Mouse (Mus musculus) left cerebral cortex, adult 2 months (tissue): Measurements from ENCODE around the gene Vmn1r228. TPM values are rescaled to one million over a fixed set of nuclear protein-coding genes. Genes with fewer than 3 reads are reported as not detected.

Source experiments
- DNase-seq, 2 experiments: peaks; one replicate each; pipeline ENCODE4 v3.0.0; 2021 to 2022; ENCODE audit warnings: low spot score in 2 of 2, mixed read lengths in 1 of 2; ENCODE audit errors: extremely low spot score in 1 of 2
- H3K27ac ChIP-seq: fragments of 200-600 bp; 2 replicates; pipeline ENCODE4 v1.8.1; 2022
- H3K4me3 ChIP-seq: fragments of 200-600 bp; 2 replicates; pipeline ENCODE4 v1.8.1; 2022
- CTCF ChIP-seq: fragments of 200-600 bp; IDR thresholded peaks from 2 replicates; pipeline ENCODE4 v1.8.1; 2022; ENCODE audit warnings: antibody characterized with exemption, mild to moderate bottlenecking, moderate library complexity
- intact Hi-C: fragments of 180-260 bp; cut with DNase I; formaldehyde crosslinking; loops from one replicate; pipeline ENCODE4 v1.15.1; 2025
- long read RNA-seq, 2 experiments: library from polyadenylated mRNA; stranded (forward); transcript quantifications; one replicate each; pipeline ENCODE4 v2.0.0; 2021; ENCODE audit warnings: borderline mapping rate in 2 of 2
- total RNA-seq, 2 experiments: library from RNA; stranded (reverse); gene quantifications; 2 replicates each; pipeline ENCODE4 v1.2.3; 2021

Gene Vmn1r228
- not detected for total RNA-seq
- long read RNA-seq, experiment 1, result 0 reads
- long read RNA-seq, experiment 2, result 0 reads

DNA sequence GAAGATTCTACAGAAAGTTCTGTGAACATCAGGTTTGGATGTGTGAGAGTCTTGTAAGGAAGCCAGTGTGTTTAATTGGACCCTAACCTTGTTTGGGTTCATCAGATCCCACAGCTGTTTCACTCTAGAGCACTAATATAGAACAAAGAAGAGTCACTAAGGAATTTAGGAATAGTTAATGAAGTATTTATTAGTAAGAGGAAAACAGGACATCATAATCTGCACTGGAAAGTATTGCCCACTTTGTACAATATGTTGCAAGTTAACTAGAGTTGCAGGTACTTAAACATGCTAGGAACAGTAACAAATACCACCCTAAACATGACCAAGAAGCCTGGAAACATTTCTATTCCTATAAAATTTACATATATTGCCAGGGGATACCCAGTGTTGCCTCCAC is at the start of gene Vmn1r228:
TSS of gene Vmn1r228 (minus strand) at position 101 of the 400 bp plus-strand sequence.
- Histone ChIP-seq H3K4me3 (no peak within 1 kb of the TSS), H3K27ac (no peak within 1 kb of the TSS)
- no peak for TF ChIP-seq CTCF
- no peak for DNase-seq
- intact Hi-C loops, result no loop called here

- no peak for DNase-seq
- no peak within 1 kb of the TSS for H3K4me3 ChIP-seq
- intact Hi-C loops, result no loop called here
- no peak within 1 kb of the TSS for H3K27ac ChIP-seq
- TF ChIP-seq CTCF, result no peak
These were observed 25.3 kb upstream of the Vmn1r228 start, which contains the start of gene Vmn1r229 for GRCm38 (mm10) chr17:20811255-20811654. Gene Vmn1r229, plus strand, starts transcription at chr17:20811555.

DNA sequence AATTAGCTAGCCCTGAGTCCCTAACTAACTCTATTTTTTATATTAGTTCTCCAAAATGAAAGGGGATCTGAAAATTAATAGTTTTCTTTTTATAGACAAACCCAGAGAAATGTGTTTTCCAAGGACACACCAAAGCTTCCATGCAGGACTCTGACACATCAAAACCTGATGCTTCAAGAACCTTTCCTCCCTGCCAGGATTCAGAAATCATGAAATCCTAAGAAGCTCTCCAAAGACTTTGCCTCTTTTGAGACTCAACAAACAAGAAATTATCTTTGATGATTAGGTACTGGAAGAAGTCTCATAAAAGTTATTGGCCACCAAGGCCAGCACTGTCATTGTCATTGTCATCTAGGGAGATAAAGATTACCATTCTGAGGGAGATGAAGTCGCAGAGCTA is 56.4 kb downstream of the Vmn1r228 start, which contains the start of gene Vmn1r227:
TSS of gene Vmn1r227 (plus strand) at position 301 of the 400 bp plus-strand sequence.
- no peak for TF ChIP-seq CTCF
- intact Hi-C loops, result no loop called here
- Histone ChIP-seq H3K27ac (no peak within 1 kb of the TSS), H3K4me3 (no peak within 1 kb of the TSS)
- no peak for DNase-seq

Other genes with a start within 250 kb of the Vmn1r228 start
- gene Vmn2r109, start 221.4 kb downstream of the Vmn1r228 start, total RNA-seq, result not detected
- not detected for gene Vmn2r110, start 189.7 kb downstream of the Vmn1r228 start, total RNA-seq
- gene Fpr-rs3, start 161.3 kb downstream of the Vmn1r228 start, total RNA-seq, result not detected
- gene Vmn1r226, start 103.3 kb downstream of the Vmn1r228 start, total RNA-seq, result not detected
- not detected for gene Vmn1r227, start 56.3 kb downstream of the Vmn1r228 start, total RNA-seq
- under 1 TPM; 0.05 to 0.14 TPM for gene Vmn1r229, start 25.4 kb upstream of the Vmn1r228 start, total RNA-seq
- not detected for gene Vmn1r230, start 54.3 kb upstream of the Vmn1r228 start, total RNA-seq
- gene Vmn1r231, start 118.9 kb upstream of the Vmn1r228 start, total RNA-seq, result not detected
- not detected for gene Vmn1r232, start 133.6 kb upstream of the Vmn1r228 start, total RNA-seq
- gene Ppp2r1a, start 159.2 kb upstream of the Vmn1r228 start, total RNA-seq, result 100 to 1,000 TPM; 537 to 542 TPM
- not detected for gene Vmn1r233, start 210.3 kb upstream of the Vmn1r228 start, total RNA-seq
- gene Zfp160, start 222.7 kb upstream of the Vmn1r228 start, total RNA-seq, result 10 to 100 TPM; 19.7 to 22.4 TPM